Mouse (Mus musculus) thymus, adult 18-20 months (tissue): ENCODE measurements around the gene Cdc20b.
A peak's percentile ranks its signal among the peaks of the same experiment; 100 is the strongest.
"Not testable (repeated sequence)": the region's sequence is repeated elsewhere in the genome, so short reads cannot be mapped to it uniquely, and the experiment has no call there.

Experiments
- DNase-seq, 2 experiments: peaks; one replicate each; pipeline ENCODE4 v3.0.0; 2022; ENCODE audit warnings: mixed read lengths in 2 of 2

The Cdc20b gene

GRCm38 (mm10) chr13:113034950-113035421 lies at the start of gene Cdc20b:
Cdc20b (plus strand) TSS chr13:113035111.
- DNase-seq, result peak; percentile 76 to 78

GRCm38 (mm10) chr13:112985605-112986450 lies 49.1 kb upstream of the Cdc20b start:
- no peak for DNase-seq

- no peak for DNase-seq
Observed at GRCm38 (mm10) chr13:112986451-112986950, 48.4 kb upstream of the Cdc20b start.

GRCm38 (mm10) chr13:112987532-112987943 lies 47.4 kb upstream of the Cdc20b start, which contains the start of gene Ccno:
Ccno (plus strand) TSS chr13:112987802.
- DNase-seq, result peak; percentile 95 to 96

- no peak for DNase-seq
Observed at GRCm38 (mm10) chr13:112987991-112988390, 46.9 kb upstream of the Cdc20b start.

GRCm38 (mm10) chr13:112988866-112989265 lies 46.0 kb upstream of the Cdc20b start:
- no peak for DNase-seq

GRCm38 (mm10) chr13:112989541-112989940 lies 45.4 kb upstream of the Cdc20b start:
- no peak for DNase-seq

GRCm38 (mm10) chr13:112990346-112990745 lies 44.6 kb upstream of the Cdc20b start:
- DNase-seq, result no peak

GRCm38 (mm10) chr13:112993531-112994152 lies 41.3 kb upstream of the Cdc20b start, which contains the start of gene Mcidas:
Mcidas (plus strand) TSS chr13:112993845.
- DNase-seq, result peak in 1 of 2 experiments; percentile 14

GRCm38 (mm10) chr13:112994191-112994590 lies 40.7 kb upstream of the Cdc20b start:
- peak; percentile 36 to 39 for DNase-seq

- no peak for DNase-seq
Observed at GRCm38 (mm10) chr13:112996407-112996806, 38.5 kb upstream of the Cdc20b start.

- no peak for DNase-seq
Observed at GRCm38 (mm10) chr13:112997369-112997768, 37.5 kb upstream of the Cdc20b start.

GRCm38 (mm10) chr13:112998427-112999201 lies 36.3 kb upstream of the Cdc20b start:
- DNase-seq, result no peak

GRCm38 (mm10) chr13:113000090-113000489 lies 34.8 kb upstream of the Cdc20b start:
- DNase-seq, result no peak

- DNase-seq, result no peak
Observed at GRCm38 (mm10) chr13:113000576-113001318, 34.2 kb upstream of the Cdc20b start.

GRCm38 (mm10) chr13:113012683-113013082 lies 22.2 kb upstream of the Cdc20b start:
- DNase-seq, result no peak

- not testable (repeated sequence) for DNase-seq
Observed at GRCm38 (mm10) chr13:113013174-113013953, 21.5 kb upstream of the Cdc20b start.

- DNase-seq, result no peak
Observed at GRCm38 (mm10) chr13:113021521-113021920, 13.4 kb upstream of the Cdc20b start.

- DNase-seq, result no peak
Observed at GRCm38 (mm10) chr13:113022467-113022866, 12.4 kb upstream of the Cdc20b start.

GRCm38 (mm10) chr13:113023274-113024143 lies 11.4 kb upstream of the Cdc20b start:
- peak; percentile 36 to 54 for DNase-seq
